Mouse (Mus musculus) cortical plate, adult 2 months (tissue): ENCODE measurements at regions not wholly inside any gene's neighbourhood (a gene's known extent, or its start where the extent isn't known, plus 50 kb on each side); places are given as distances from the start of the nearest gene placed in this dataset.

Experiments used
- CTCF ChIP-seq: fragments of 200-500 bp; IDR thresholded peaks from 2 replicates; pipeline ENCODE4 v1.5.1; 2011; ENCODE audit warnings: mild to moderate bottlenecking, control low read depth, low read length; ENCODE audit not compliant: insufficient read depth; ENCODE audit errors: extremely low read depth
- POLR2A ChIP-seq: fragments of 200-500 bp; IDR thresholded peaks from 2 replicates; pipeline ENCODE4 v1.6.1; 2011; ENCODE audit warnings: mild to moderate bottlenecking, low read length, control low read depth; ENCODE audit not compliant: insufficient read depth; ENCODE audit errors: extremely low read depth

DNA sequence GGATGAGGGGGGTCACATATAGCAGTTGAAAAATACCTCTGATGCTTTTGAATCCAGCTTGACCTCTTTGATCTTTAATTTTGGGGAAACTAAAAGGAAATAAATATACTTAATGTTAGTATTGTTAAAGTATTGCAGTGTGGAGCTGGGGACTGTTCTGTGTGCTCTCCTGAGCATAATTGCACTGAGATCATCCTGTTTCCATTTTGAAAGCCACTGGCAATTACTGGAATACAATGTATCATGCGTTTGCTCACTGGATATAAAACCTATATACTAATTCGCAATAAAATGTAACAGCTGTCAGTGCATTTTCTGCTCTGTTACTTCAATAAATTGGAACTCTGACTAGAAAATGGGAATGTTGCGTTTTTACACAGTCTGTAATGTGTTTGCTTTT lies 884.4 kb upstream of the Pou3f3 start:
- TF ChIP-seq POLR2A (no peak), CTCF (no peak)
